Mouse (Mus musculus) layer of hippocampus, postnatal 14 days (tissue): ENCODE measurements at regions not wholly inside any gene's neighbourhood (a gene's known extent, or its start where the extent isn't known, plus 50 kb on each side); places are given as distances from the start of the nearest gene placed in this dataset.

Experiments
- DNase-seq, 2 experiments: peaks; one replicate each; pipeline ENCODE4 v3.0.0; 2021 to 2022; ENCODE audit warnings: low spot score in 2 of 2, mixed read lengths in 1 of 2

GRCm38 (mm10) chr19:13980988-13981630 lies 67.8 kb downstream of the Olfr1505 start:
- peak; percentile 5 to 78 for DNase-seq

GRCm38 (mm10) chr19:13982823-13983222 lies 69.5 kb downstream of the Olfr1505 start:
- DNase-seq = no peak
